Mouse (Mus musculus) left cerebral cortex, adult 11 months (tissue): ENCODE data around the gene Klk14.
"Not testable (repeated sequence)": the region's sequence is repeated elsewhere in the genome, so short reads cannot be mapped to it uniquely, and the experiment has no call there.

Experiments
- DNase-seq: peaks from one replicate; pipeline ENCODE4 v3.0.0; 2022; ENCODE audit warnings: low spot score

The Klk14 gene

DNA sequence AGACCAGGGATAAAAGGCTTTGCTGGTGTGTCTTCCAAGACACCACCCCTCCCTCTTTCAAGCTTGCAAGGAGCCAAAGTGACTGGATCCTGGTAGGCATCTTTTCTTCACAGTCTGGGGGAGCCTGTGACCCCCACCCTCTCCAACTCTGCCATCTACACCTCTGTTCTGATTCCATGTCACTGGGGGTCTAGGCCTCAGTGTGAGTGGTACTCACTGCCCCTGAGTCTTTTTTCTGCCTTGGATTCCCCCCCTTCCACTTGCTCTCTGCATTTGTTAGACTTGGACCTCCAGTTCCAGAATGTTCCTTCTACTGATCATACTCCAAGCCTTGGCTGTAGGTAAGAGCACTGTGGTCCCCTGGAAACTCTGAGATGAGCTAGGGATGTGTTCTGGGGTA is at the start of gene Klk14:
Gene Klk14 (plus strand): TSS at position 301 of the 400 bp plus-strand sequence.
- DNase-seq: no peak

GRCm38 (mm10) chr7:43642587-43642986 is 47.6 kb upstream of the Klk14 start:
- no peak for DNase-seq

DNA sequence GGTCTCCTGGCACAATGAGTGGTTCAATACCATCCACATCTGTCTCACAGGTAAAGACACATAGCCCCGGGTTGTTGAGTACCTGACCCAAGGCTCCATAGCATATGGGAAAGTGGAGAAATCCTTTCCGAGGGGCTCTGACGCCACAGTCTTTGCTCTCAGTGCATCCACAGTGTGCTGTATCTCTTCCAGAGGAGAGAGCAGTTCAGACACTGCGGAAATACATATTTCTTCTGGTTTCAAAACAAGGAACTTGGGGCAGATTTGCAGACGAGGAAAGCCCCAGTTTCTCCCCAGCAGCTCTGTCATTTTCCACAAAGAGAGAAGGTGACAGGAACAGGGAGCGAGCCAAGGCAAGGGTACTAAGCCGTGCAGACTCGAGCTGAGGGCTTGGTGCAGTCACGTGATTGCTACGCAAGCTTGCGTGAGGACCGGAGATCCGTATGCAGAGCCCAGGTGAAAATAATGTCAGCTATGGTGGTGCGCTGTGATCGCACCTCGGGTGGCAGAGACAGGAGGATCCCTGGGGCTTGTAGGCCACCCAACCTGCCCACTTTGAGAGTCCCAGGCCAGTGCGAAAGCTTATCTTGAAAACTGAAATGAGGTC is 47.1 kb upstream of the Klk14 start:
- DNase-seq: no peak

DNA sequence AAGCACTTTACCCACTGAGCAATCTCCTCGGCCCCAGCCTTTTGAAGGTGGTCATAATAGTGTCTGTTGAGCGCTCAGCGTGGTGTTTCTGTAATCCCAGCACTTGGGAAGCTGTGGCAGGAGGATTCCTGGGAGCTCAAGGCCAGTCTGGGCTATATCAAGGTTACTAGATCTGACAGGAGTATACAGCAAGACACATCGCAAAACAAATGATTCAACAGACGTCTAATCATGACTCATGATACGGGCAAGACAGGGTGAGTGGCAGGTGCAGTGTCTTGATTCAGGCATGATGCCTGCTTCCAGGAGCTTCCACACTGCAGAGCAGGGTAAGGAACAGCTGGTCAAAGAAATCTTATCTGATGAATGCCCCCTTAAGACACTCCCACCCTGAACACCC is 37.5 kb upstream of the Klk14 start:
- no peak for DNase-seq

- no peak for DNase-seq
Observed at GRCm38 (mm10) chr7:43654519-43654918, 35.7 kb upstream of the Klk14 start.

DNA sequence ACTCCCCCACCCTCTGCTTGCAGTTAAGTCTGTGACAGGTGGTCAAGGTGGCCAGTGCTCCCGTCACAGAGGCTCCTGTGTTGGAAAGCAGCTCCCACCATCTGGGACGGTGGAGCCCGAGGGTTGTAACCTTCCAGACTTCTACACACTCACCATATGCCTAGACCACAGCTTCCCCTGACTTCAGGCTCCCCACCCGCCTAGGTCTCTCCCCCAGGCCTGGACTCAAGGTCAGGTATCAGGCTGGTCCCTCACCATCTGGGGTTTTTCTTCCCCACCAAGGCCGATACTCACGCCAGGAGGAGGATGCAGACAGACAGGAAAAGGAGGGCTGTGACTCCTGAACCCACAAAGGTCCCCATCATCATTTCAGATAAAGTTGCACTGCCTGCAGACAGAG is 34.0 kb upstream of the Klk14 start:
- no peak for DNase-seq

GRCm38 (mm10) chr7:43660002-43660401 is 30.2 kb upstream of the Klk14 start, which contains the start of gene Siglece:
Gene Siglece, minus strand, starts transcription at chr7:43660161.
- DNase-seq: no peak

DNA sequence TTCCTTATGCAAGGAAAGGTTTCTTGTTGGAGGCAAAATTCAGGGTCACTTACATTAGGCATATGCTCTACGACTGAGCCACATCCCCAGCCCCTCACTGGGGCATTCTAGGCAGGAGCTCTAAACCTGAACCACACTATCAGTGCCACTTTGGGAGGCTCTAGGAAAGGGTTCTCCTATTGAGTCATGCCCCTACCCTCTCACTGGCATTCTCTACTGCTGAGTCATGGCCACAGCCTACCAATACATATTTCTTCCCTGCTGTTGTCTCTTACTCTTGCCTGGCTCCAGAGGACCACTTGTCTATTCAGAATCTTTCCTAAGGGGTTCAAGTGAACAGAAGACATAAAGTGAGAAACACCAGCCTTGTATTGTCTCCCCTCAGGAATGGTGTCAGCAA is 27.4 kb upstream of the Klk14 start:
- no peak for DNase-seq

- DNase-seq: not testable (repeated sequence)
Observed at GRCm38 (mm10) chr7:43667221-43667620, 23.0 kb upstream of the Klk14 start.

GRCm38 (mm10) chr7:43668582-43668981 is 21.6 kb upstream of the Klk14 start:
- no peak for DNase-seq

DNA sequence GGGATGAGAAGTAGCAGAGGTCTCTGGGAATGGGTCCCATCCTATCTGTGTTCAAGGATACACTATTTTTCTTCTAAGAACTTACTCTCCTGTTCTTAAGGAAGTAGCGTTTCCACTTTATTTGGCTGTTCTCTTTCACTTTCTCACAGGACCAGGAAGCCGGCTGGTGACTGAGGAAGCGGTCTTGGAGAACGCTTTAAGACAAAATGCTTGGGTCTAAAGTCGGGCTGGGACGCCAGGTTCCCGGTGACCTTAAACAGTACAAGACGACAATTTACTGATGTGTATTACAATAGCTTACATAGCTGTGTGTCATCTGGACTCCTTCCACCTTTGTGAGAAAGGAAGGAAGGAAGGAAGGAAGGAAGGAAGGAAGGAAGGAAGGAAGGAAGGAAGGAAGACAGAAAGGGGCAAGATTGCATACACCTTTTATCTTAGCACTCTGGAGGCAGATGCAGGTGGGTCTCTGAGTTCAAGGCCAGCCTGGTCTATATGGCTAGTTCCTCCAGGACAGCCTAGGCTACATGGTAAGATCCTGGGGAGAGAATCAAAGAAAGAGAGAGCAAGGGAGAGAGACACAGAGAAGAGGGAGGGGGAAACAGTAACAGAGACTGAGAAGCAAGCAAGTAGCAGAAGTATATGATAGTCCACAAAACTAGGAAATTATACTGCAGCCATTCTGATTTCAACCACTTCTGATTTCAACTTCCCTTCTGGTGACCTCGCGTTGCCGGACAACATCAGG is 19.0 kb upstream of the Klk14 start:
- no peak for DNase-seq

GRCm38 (mm10) chr7:43671809-43672580 is 18.2 kb upstream of the Klk14 start, which contains the start of gene Ctu1:
Gene Ctu1, plus strand, starts transcription at chr7:43672016.
- peak; percentile 92 for DNase-seq

DNA sequence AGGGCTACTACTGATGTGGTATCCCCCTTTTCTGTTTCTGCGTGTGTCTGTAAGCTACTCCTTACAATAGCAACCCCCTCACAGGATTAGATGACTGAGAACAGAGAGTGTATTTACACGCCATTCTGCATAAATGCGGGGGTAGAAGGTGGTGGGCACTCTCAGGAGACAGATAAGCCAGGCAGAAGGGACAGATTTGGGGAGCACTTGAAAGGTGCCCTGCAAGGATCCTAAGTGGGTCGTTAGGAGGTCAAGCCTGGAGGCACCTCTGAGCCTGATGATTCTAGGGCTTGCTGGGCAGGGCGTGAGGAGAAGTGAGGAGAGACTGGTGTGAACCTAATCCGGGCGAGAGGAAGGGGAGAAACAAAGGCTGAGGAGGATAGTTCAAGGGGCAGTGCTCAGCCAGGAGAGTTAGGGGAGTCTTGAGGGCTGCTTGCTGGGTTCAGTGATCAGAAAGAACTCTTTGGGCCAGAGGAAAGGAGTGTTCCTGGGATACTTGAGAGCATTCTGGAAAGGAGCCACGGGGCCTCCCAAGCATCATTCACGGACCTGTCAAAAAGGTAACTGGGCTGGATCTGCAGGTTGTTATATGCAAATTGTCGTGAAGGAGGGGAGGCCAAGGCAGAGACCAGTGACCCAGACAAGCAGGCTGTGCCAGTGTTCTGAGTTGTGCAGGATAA is 17.5 kb upstream of the Klk14 start:
- DNase-seq: no peak

DNA sequence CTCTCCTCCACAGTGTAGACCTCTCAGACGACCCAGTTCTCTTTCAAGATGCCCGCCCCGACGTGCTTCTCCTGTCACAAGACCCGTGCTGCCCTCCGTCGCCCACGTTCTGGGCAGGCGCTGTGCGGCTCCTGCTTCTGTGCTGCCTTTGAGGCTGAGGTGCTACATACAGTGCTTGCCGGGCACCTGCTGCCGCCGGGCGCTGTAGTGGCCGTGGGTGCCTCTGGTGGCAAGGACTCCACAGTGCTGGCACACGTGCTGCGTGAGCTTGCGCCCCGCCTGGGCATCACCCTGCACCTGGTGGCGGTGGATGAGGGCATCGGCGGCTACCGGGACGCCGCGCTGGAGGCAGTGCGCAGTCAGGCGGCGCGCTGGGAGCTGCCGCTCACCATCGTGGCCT is 15.1 kb upstream of the Klk14 start:
- DNase-seq: no peak

DNA sequence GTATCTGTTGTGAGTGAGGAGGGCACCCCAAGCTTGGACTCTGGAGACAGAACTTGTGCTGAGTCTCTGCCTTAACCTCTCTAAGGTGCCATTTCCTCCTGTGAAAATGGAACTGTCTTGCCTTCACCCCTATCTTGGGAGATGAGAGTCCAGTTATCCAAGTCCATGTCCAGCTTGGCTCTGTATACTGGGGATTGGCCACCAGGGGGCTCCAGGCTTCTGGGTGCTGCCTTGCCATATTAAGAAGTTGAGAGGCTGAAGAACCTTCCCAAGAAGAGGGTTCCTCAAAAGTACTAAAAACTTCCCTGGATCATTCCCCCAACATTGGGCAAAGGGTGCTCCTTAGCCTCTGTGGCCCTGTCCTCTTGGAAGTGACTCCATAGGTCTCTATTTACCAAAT is 11.7 kb upstream of the Klk14 start:
- DNase-seq: no peak

DNA sequence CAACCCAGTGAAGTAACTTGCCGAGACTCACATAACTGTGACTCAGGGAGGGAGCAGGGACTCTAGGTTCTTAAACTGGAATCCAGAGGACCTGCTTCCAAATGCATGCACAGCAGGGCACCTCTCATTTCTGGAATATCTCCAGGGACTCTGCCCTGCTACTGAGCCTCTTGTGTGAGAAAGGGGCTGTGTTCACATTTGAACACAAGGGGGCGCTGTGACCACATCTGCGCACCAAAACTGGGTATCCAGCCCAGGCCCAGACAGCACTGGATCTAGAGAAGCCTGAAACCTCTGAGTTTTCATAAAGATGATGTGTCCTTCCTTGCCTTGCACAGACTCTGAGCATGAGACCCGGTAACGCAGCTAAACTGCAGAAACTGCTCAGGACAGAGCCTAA is 9.3 kb upstream of the Klk14 start:
- no peak for DNase-seq

DNA sequence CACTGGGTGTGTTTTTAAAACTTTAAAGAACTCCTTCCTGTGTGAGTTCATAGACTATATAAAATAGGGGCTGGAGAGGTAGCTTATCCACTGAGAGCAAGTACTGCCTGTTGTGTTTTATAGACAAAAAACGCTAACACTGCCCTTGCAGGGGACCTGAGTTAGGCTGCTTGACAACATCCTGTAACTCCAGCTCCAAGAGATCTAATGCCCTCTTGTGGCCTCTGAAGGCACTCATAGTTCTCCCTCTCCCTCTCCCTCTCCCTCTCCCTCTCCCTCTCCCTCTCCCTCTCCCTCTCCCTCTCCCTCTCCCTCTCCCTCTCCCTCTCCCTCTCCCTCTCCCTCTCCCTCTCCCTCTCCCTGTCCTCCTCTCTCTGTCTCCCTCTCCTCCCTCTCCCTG is 7.7 kb upstream of the Klk14 start:
- not testable (repeated sequence) for DNase-seq

- no peak for DNase-seq
Observed at GRCm38 (mm10) chr7:43685088-43685487, 5.1 kb upstream of the Klk14 start.

DNA sequence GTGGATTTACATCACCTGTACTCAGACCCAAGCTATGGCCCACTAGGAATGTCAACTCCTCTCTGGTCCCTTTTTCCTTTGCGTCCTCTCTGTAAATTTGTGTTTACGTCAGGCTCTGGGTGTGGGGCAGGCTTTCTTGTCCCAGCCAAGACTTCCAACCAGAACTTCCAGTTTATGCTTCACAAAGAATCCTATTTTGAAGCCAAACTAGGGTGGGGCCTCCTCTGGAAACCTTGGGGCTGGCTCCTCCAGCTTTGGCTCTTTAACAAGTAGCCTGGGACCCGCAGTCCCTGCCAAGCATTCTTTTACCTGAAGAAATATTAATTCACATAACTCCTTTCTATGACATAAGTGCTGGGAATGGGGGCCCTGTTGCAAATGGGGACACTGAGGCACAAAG is 19.8 kb downstream of the Klk14 start:
- no peak for DNase-seq

DNA sequence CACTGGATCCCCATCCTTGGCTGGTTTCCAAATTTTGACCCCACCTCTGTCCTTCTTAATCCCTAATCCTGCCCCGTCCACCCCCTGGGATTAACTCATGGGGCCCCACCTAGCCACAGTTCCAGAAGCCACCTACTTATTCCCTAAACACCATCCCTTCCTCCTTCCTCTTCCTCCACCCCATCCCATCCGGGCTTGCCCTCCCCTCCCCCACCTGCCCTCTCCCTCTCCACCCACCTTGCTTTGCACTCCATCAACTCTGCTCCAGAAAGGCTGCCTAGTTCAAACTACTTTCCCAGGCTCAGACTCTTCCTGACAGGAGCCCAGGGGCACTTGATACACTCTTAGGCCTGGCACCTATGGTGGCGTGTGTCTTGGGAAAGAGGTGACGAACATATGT is 22.0 kb downstream of the Klk14 start, which contains the start of gene Klk13:
Gene Klk13 (plus strand): TSS at position 301 of the 400 bp plus-strand sequence.
- DNase-seq: no peak

- DNase-seq: no peak
Observed at GRCm38 (mm10) chr7:43712917-43713316, 22.7 kb downstream of the Klk14 start.

DNA sequence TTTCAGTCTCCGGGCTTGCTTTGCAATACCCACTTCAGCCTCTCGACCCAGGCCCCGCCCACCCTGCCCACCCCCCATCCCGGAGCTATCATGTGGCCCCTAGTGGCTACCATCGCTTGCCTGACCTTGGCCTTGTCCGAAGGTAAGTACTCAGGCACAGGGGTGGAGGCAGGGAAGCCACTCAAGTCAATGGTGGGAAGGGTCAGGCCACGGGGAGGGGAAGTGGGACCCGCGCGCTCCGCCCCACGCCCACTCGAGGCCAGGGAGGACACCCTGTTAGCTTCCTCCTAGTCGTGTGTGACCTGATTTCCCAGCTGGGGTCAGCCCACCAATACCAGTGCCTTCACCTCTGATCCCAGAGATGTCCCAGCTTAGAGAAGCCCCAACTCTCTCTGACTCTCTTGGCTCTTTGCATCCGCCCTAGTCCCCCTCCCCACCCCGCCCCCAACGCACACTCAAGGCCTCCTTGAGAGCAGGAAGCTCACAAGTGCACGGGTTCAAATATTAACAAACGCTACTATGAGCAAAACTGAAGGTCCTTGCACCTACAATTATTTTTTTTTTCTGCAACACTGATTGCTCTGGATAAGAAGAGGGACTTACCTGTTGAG is 23.6 kb downstream of the Klk14 start:
- no peak for DNase-seq
